Comparison of ENCODE assay signal across 8 mouse cellular contexts in the genomic region with DNA sequence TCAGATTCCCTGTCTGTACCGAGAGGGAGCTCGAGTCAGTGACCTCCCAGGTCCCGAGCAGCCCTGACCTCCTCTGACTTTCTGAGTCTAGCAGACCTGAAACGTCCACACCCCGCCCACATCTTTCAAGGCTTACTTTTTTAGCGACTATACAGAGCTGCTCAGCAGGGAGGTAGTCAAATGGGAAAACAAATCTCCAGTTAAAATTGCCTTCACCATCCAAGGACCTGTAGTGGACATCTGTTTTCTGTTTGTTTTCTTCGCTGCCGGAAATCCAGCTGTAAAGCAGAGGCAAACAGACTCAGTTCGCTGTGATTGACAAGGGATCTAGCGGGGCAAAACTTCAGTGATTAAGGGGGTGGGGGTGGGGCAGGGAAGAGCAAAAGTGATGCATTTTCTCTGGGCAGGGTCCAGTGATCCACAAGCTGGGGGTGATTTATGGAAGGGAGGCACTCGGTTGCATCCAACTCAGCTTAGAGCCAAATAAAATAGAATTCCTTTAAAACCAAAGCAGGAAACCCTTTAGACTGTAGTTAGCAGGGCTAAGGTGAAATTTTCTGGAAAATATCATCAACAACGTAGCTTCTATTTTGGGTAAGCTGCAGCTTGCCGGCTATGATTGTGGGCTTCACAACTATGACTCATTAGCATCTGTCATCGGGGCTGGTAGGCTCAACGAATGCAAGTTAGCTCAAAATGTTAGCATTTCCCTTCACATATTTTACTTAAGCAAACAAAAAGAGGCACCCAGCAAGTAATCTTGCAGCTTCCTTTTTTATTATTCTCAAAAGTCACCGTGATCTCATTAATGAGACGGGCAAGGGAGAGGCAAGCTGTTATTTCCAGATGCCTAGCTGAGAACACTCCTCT.
A peak's percentile ranks its signal among the peaks of the same experiment; 100 is the strongest.
DNase-seq lines count a peak whose midpoint lies in the region; ATAC-seq and TF ChIP-seq lines count a peak whose summit lies in the region.

No protein-coding gene starts in this region.

- no peak for ATAC-seq in forebrain, embryonic 15.5 days (replicated peaks)
- no peak for ATAC-seq in forebrain, embryonic 11.5 days (replicated peaks; ENCODE audit: low FRiP score)
- no peak for ATAC-seq in midbrain, embryonic 11.5 days (ENCODE audit: low FRiP score)
- no peak for ATAC-seq in midbrain, embryonic 14.5 days (ENCODE audit: low FRiP score, low TSS enrichment)
- ATAC-seq in stomach, postnatal 0 days (ENCODE audit: low FRiP score, low TSS enrichment), result peak; percentile 60; the same call in 1 of the 2 replicates

- DNase-seq in forebrain, embryonic 11.5 days (ENCODE audit: low spot score), result no peak
- DNase-seq in midbrain, embryonic 11.5 days (ENCODE audit: low spot score, missing footprints), result peak; percentile 82
- no peak for DNase-seq in midbrain, embryonic 14.5 days
- peak; percentile 61 to 76 for DNase-seq in layer of hippocampus, adult 2 months (ENCODE audit: low spot score in 2 of 2)
- no peak for DNase-seq in stomach, postnatal 0 days (ENCODE audit: low spot score)
- DNase-seq in urinary bladder, postnatal 14 days (ENCODE audit: low spot score), result no peak
- no peak for DNase-seq in thymus, postnatal 10 days (ENCODE audit: low spot score in 2 of 2)

- WGBS in forebrain, embryonic 15.5 days, result 29% methylated on average over 17 of the region's 17 CpGs
- WGBS in forebrain, embryonic 11.5 days, result 38% methylated on average over 17 of the region's 17 CpGs
- WGBS in midbrain, embryonic 11.5 days, result 35% methylated on average over 17 of the region's 17 CpGs
- WGBS in midbrain, embryonic 14.5 days, result 40% methylated on average over 17 of the region's 17 CpGs
- 24% methylated on average over 17 of the region's 17 CpGs for WGBS in stomach, postnatal 0 days

- no peaks in the 10 kb centered on the region for H3K9me3 ChIP-seq in forebrain, embryonic 15.5 days
- H3K9me3 ChIP-seq in forebrain, embryonic 11.5 days (ENCODE audit: control insufficient read depth, low read length), result no peaks in the 10 kb centered on the region
- H3K9me3 ChIP-seq in midbrain, embryonic 11.5 days (ENCODE audit: control insufficient read depth, low read length), result no peaks in the 10 kb centered on the region
- no peaks in the 10 kb centered on the region for H3K9me3 ChIP-seq in midbrain, embryonic 14.5 days (ENCODE audit: control insufficient read depth, low read length)
- H3K9me3 ChIP-seq in stomach, postnatal 0 days (ENCODE audit: control insufficient read depth, low read length), result no peaks in the 10 kb centered on the region

- TF ChIP-seq EP300 in stomach, postnatal 0 days (optimal IDR thresholded peaks at IDR 0.05), result no peak

- H3K4me2 ChIP-seq in forebrain, embryonic 15.5 days (replicated peaks), result no peak overlapping the region; the same call in 1 of the 2 replicates
- H3K4me2 ChIP-seq in forebrain, embryonic 11.5 days (ENCODE audit: low read depth, low read length, severe bottlenecking), result no peak overlapping the region
- 0 out of 2 replicates have a peak overlapping the region, but pooled peaks have one; percentile 3 for H3K4me2 ChIP-seq in midbrain, embryonic 11.5 days
- H3K4me2 ChIP-seq in midbrain, embryonic 14.5 days (ENCODE audit: low read length), result no peak overlapping the region
- H3K4me2 ChIP-seq in stomach, postnatal 0 days (replicated peaks; ENCODE audit: low read depth), result no peak overlapping the region; the same call in 1 of the 2 replicates

- no peak for TF ChIP-seq CTCF in layer of hippocampus, adult 2 months (conservative IDR thresholded peaks at IDR 0.05)
- TF ChIP-seq CTCF in stomach, postnatal 0 days (IDR thresholded peaks at IDR 0.05; ENCODE audit: low read depth), result no peak

- H3K36me3 ChIP-seq in forebrain, embryonic 15.5 days, result no peaks in the 10 kb centered on the region
- H3K36me3 ChIP-seq in forebrain, embryonic 11.5 days (ENCODE audit: control insufficient read depth, insufficient read depth, low read length), result no peaks in the 10 kb centered on the region
- no peaks in the 10 kb centered on the region for H3K36me3 ChIP-seq in midbrain, embryonic 11.5 days (ENCODE audit: control insufficient read depth, insufficient read depth, low read length)
- H3K36me3 ChIP-seq in midbrain, embryonic 14.5 days (ENCODE audit: control insufficient read depth, insufficient read depth, low read length), result no peaks in the 10 kb centered on the region
- H3K36me3 ChIP-seq in stomach, postnatal 0 days (ENCODE audit: control insufficient read depth, insufficient read depth, low read length), result peaks cover 8% of the 10 kb centered on the region; the same call in 1 of the 2 replicates

- peaks cover 16% of the 10 kb centered on the region for H3K4me1 ChIP-seq in forebrain, embryonic 15.5 days
- H3K4me1 ChIP-seq in forebrain, embryonic 11.5 days (replicated peaks; ENCODE audit: control insufficient read depth, insufficient read depth, low read length), result no peaks in the 10 kb centered on the region
- peaks cover 7% of the 10 kb centered on the region for H3K4me1 ChIP-seq in midbrain, embryonic 11.5 days (ENCODE audit: control insufficient read depth, insufficient read depth, low read length)
- no peaks in the 10 kb centered on the region for H3K4me1 ChIP-seq in midbrain, embryonic 14.5 days (ENCODE audit: control insufficient read depth, insufficient read depth, low read length)
- no peaks in the 10 kb centered on the region for H3K4me1 ChIP-seq in stomach, postnatal 0 days (replicated peaks; ENCODE audit: control insufficient read depth, insufficient read depth)

- H3K27ac ChIP-seq in forebrain, embryonic 15.5 days (replicated peaks), result peak overlapping the region; percentile 46
- H3K27ac ChIP-seq in forebrain, embryonic 11.5 days (ENCODE audit: low read depth, low read length), result no peak overlapping the region
- H3K27ac ChIP-seq in midbrain, embryonic 11.5 days (ENCODE audit: low read depth, low read length), result no peak overlapping the region
- H3K27ac ChIP-seq in midbrain, embryonic 14.5 days (replicated peaks; ENCODE audit: low read depth, low read length), result no peak overlapping the region
- peak overlapping the region; percentile 79 for H3K27ac ChIP-seq in layer of hippocampus, adult 2 months
- H3K27ac ChIP-seq in stomach, postnatal 0 days (replicated peaks), result no peak overlapping the region

- H3K27me3 ChIP-seq in forebrain, embryonic 15.5 days, result no peaks in the 10 kb centered on the region
- no peaks in the 10 kb centered on the region for H3K27me3 ChIP-seq in forebrain, embryonic 11.5 days (ENCODE audit: control insufficient read depth, insufficient read depth, low read length)
- H3K27me3 ChIP-seq in midbrain, embryonic 11.5 days (ENCODE audit: control insufficient read depth, insufficient read depth, low read length), result no peaks in the 10 kb centered on the region
- H3K27me3 ChIP-seq in midbrain, embryonic 14.5 days (ENCODE audit: control insufficient read depth, insufficient read depth, low read length), result no peaks in the 10 kb centered on the region
- no peaks in the 10 kb centered on the region for H3K27me3 ChIP-seq in stomach, postnatal 0 days (ENCODE audit: control insufficient read depth, insufficient read depth, low read length)

- H3K4me3 ChIP-seq in forebrain, embryonic 15.5 days, result no peak overlapping the region
- no peak overlapping the region for H3K4me3 ChIP-seq in forebrain, embryonic 11.5 days (ENCODE audit: low read depth, low read length)
- H3K4me3 ChIP-seq in midbrain, embryonic 11.5 days (ENCODE audit: low read depth, low read length), result no peak overlapping the region
- H3K4me3 ChIP-seq in midbrain, embryonic 14.5 days (replicated peaks; ENCODE audit: low read depth, low read length), result no peak overlapping the region
- no peak overlapping the region; the same call in 1 of the 2 replicates for H3K4me3 ChIP-seq in layer of hippocampus, adult 2 months
- H3K4me3 ChIP-seq in stomach, postnatal 0 days (ENCODE audit: low read depth, low read length), result no peak overlapping the region

- no peak overlapping the region for H3K9ac ChIP-seq in forebrain, embryonic 15.5 days (replicated peaks)
- H3K9ac ChIP-seq in forebrain, embryonic 11.5 days (ENCODE audit: low read length), result no peak overlapping the region
- H3K9ac ChIP-seq in midbrain, embryonic 11.5 days (ENCODE audit: low read length), result no peak overlapping the region
- H3K9ac ChIP-seq in midbrain, embryonic 14.5 days (replicated peaks; ENCODE audit: low read length), result no peak overlapping the region
- H3K9ac ChIP-seq in stomach, postnatal 0 days (ENCODE audit: low read length), result no peak overlapping the region

Comparison
In these comparisons a context has a peak if more than half of its experiments do, and no peak if none do; other contexts are left out.
1. H3K27ac ChIP-seq: peak in forebrain, embryonic 15.5 days (single experiment) and layer of hippocampus, adult 2 months (single experiment); none in forebrain, embryonic 11.5 days (single experiment), midbrain, embryonic 11.5 days (single experiment), midbrain, embryonic 14.5 days (single experiment) and stomach, postnatal 0 days (single experiment).
2. DNase-seq: peak in midbrain, embryonic 11.5 days (single experiment) and layer of hippocampus, adult 2 months (2 of 2); none in forebrain, embryonic 11.5 days (single experiment), midbrain, embryonic 14.5 days (single experiment), stomach, postnatal 0 days (single experiment), urinary bladder, postnatal 14 days (single experiment) and thymus, postnatal 10 days (0 of 2).